Mouse (Mus musculus) telencephalon, adult 2 months (tissue): ENCODE measurements around the gene Lipo3.
"Not testable (repeated sequence)": the region's sequence is repeated elsewhere in the genome, so short reads cannot be mapped to it uniquely, and the experiment has no call there.

Experiments
- DNase-seq: peaks from one replicate; pipeline ENCODE4 v3.0.0-alpha.2; 2011; ENCODE audit warnings: low read depth, low spot score

Lipo3 gene

GRCm38 (mm10) chr19:33761287-33762086, at the start of gene Lipo3:
Gene Lipo3, minus strand, starts transcription at chr19:33761951.
- not testable (repeated sequence) for DNase-seq

GRCm38 (mm10) chr19:33787359-33787758, 25.6 kb upstream of the Lipo3 start, which contains the start of gene Lipo1:
Gene Lipo1, minus strand, starts transcription at chr19:33787459.
- DNase-seq = peak; percentile 0

DNA sequence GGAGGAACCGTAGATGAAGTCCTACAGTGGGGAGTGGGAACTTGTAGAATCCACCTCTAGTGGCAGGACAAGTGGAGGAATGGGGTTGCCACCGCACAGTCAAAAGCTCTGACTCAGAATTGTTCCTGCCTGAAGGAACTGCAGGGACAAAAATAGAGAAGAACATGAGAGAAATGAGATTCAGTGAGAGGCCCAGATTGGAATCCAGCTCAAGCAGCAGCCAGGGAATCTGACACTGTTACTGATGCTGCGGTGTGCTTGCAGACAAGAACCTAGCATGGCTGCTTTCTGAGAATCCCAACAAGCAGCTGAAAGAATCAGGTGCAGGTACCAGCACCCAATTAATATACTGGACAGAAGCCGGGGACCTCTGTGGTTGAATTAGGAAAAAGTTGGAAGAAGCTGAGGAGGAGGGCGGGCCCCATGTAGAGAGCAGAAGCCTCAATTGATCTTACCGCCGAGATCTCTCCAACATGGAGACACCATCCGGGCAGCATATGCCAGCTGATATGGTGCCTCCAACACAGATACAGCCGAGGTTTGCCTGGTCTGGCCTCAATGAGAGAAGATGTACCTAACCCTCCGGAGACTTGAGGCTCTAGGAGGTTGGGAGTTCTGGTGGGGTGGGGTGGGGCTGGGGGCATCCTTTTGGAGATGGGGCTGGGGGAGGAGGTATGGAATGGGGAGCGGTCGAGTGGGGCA, 25.0 kb upstream of the Lipo3 start:
- DNase-seq = peak; percentile 26

- not testable (repeated sequence) for DNase-seq
Observed at GRCm38 (mm10) chr19:33751259-33751658, 10.5 kb downstream of the Lipo3 start, which contains the start of gene Lipo2. Gene Lipo2, minus strand, starts transcription at chr19:33751359.

DNA sequence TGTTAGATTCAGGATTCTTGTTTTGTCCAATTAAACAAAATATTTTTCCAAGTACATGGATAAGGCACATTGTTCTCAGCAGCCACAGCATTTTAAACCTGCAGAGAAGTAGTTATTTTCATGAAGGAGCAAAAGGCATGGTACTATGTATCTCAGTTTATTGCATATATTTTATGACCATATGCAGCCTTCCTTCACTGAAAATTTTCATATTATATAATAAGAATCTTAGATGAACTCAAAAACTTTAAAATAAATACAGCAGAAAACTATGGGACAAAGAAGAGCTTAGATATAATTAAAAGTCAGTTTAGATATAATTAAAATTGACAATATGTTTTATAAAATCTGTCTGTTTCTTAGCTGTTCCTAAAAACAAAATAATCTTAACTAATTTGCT, 136.6 kb downstream of the Lipo3 start, which contains the start of gene Gm8978:
Gm8978 (minus strand) TSS at position 101 of the 400 bp plus-strand sequence.
- DNase-seq = not testable (repeated sequence)

DNA sequence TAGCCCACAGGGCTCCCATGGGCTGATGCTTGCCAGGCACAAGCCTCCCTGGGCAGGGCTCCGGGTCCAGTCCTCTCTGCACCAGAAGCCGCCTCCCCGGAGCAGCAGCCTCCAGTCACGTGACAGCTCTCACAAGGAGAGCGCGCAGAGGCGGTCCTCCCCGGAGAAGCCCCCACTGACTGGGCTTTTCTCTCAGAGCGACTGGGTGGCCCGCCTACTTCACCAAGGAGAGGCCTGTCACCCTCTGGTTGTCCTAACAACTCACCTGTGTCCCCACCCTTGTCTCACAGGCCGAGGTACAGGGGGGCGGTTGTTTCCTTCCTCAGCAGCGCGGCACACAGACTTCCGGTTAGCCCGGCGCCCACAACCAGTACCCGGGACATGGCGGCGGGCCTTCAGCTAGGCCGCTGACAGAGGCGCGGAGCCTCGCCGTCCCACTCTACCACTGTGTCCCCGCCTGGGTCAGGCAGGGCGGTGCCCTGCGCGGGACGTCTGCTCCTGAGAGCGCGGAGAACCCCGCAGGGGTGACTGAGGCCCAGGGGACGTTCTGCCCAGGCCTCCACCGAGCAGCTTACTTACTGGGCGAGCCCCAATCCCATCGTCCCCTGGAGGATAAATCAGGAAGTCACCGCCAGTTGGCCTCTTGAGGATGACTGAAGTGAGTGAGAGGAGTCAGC, 172.0 kb downstream of the Lipo3 start:
- DNase-seq = peak; percentile 70

- DNase-seq = not testable (repeated sequence)
Observed at GRCm38 (mm10) chr19:33568551-33568950, 193.2 kb downstream of the Lipo3 start.

DNA sequence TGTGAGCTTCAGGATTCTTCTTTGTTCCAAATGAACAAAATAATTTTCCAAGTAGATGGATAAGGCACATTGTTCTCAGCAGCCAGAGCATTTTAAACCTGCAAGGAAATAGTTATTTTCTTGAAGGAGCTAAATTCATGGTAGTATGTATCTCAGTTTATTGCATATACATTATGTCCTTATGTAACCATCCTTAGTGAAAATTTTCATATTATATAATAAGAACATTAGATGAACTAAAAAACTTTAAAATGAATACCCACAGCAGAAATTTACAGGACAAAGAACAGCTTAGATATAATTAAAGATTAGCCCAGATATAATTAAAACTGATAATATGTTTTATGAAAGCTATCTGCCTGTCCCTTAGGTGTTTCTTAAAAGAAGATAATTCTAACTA, 244.1 kb downstream of the Lipo3 start, which contains the start of gene Lipo4:
Lipo4 (minus strand) TSS at position 101 of the 400 bp plus-strand sequence.
- no peak for DNase-seq
